Mouse (Mus musculus): Measurements from ENCODE around the gene Slc24a3.

The Slc24a3 gene

DNA sequence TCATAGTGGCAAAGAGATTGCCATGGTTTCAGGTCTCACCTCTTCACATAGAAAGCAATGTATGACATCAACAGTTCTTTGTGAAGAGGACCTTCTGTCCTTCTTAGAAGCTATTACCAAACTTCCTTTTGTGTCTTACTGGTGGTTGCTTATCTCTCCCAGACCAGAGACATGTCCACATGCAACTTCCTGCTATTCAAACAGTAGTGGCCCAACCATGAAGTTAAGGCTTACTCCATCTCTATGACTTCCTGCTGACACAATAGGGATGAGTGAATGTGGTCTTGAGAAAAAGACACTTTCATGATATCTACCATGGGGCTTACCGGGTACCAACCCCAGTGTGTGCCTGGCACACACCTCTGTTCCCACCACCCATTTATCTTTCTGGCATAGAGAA, 58.5 kb downstream of the Slc24a3 start:
- Histone ChIP-seq H3K36me3 (ENCODE audit: control insufficient read depth, insufficient read depth, low read length, poor library complexity, severe bottlenecking) (no peaks in the 10 kb centered on the region), H3K27me3 (ENCODE audit: control insufficient read depth, insufficient read depth, low read length, poor library complexity, severe bottlenecking) (no peaks in the 10 kb centered on the region)
- no peak for DNase-seq (ENCODE audit: low read depth, low spot score)

DNA sequence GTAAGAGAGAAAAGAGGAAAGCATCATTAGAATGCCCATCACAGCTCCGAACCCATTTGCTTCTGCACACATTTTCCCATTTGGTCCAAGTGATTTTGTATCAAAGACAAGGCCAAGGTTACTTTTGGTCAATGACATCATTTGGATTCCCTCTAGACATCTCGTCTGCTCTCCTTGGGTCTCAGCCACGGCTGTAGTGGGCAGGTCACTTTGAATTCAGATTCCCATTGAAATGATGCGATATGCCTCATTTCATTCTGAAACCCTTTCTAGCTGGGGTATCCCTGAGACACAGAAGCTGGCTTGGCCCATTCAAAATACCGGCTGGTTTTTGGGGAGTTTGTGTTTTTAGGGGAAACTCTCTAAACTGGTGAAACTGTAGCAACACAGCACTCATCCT, 59.8 kb downstream of the Slc24a3 start:
- Histone ChIP-seq H3K36me3 (ENCODE audit: control insufficient read depth, insufficient read depth, low read length, poor library complexity, severe bottlenecking) (no peaks in the 10 kb centered on the region), H3K27me3 (ENCODE audit: control insufficient read depth, insufficient read depth, low read length, poor library complexity, severe bottlenecking) (no peaks in the 10 kb centered on the region)
- no peak for DNase-seq (ENCODE audit: low read depth, low spot score)

GRCm38 (mm10) chr2:145232764-145233484, 65.4 kb downstream of the Slc24a3 start:
- H3K27me3 ChIP-seq (ENCODE audit: control insufficient read depth, insufficient read depth, low read length, poor library complexity, severe bottlenecking): no peaks in the 10 kb centered on the region
- no peak for DNase-seq (ENCODE audit: low read depth, low spot score)
- no peaks in the 10 kb centered on the region for H3K36me3 ChIP-seq (ENCODE audit: control insufficient read depth, insufficient read depth, low read length, poor library complexity, severe bottlenecking)

DNA sequence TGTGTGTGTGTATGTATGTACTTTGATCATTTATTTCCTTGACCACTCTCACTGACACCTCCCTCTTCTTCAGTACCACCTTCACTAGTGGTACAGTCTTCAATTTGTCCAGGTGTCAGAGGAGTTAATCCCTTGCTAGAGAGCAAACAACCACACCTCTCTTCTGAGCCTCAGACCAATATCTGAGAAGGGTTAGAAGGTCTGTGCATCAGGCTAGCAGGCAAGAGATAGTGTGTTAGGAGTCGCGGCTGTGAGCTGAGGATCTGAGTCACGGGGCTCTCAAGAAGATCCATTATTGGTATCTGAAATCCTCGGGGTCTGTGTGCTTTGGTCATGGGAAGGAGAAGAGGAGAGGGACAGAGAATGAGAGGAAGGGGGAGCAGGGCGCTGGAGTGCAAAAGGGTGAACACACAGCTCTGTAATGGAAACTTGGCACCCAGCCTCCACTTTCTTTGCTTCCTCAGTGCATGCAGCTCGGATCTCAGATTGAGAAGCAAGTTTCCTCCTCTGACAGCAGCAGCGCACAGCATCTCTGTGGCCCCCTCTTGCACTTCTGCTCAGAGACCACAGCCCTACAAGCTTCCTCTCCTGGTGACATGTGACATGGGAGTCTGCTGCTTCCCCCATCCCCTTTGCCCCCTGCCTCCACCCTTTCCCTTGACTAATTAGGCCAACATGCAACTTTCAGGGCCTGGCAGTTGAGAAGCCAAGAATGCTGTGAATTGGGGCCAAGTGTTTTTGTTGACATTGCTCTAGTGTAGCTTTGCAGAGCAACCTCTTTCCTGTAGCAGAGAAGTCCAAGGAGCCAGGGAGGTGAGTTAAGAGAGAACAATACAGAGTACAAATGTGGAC, 66.2 kb downstream of the Slc24a3 start:
- Histone ChIP-seq H3K36me3 (ENCODE audit: control insufficient read depth, insufficient read depth, low read length, poor library complexity, severe bottlenecking) (no peaks in the 10 kb centered on the region), H3K27me3 (ENCODE audit: control insufficient read depth, insufficient read depth, low read length, poor library complexity, severe bottlenecking) (no peaks in the 10 kb centered on the region)
- no peak for DNase-seq (ENCODE audit: low read depth, low spot score)

DNA sequence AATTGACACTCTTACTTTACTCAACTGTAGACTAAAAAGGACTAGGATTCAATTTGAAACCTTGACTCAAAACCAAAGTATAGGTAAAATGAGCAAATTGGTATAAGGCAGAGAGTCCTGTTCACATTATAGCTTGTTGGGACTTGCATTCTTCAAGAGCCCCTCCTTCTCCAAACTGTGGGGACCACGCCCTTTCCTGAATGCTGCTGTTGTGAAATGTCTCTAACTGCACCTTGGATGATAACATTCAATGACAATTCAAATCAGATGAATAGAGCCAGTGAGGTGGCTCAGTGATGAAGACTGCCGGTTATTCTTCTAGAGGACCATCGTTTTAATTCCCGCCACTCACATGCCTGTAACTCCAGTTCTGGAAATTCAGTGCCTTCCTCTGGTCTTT, 78.8 kb downstream of the Slc24a3 start:
- Histone ChIP-seq H3K27me3 (ENCODE audit: control insufficient read depth, insufficient read depth, low read length, poor library complexity, severe bottlenecking) (no peaks in the 10 kb centered on the region), H3K36me3 (ENCODE audit: control insufficient read depth, insufficient read depth, low read length, poor library complexity, severe bottlenecking) (no peaks in the 10 kb centered on the region)
- no peak for DNase-seq (ENCODE audit: low read depth, low spot score)

DNA sequence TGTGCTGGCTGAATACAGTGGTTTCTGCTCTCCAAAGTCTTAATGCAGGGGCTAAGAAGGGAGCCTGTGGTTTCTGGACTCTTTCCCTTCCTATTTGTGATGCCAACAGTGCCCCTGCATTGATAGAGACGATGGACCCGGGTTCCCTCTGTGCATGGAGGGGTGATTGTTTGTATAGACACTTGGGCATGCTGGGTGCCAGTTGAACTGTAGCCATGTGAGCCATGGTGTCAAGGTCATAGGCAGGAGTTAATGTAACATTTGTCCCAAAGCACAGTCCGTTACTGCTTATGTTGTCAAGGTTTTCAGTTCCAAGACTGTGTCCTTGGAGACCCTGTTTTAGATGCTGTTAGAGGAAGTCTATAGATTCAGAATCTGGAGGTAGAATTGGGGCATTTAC, 80.6 kb downstream of the Slc24a3 start:
- DNase-seq (ENCODE audit: low read depth, low spot score): no peak
- Histone ChIP-seq H3K27me3 (ENCODE audit: control insufficient read depth, insufficient read depth, low read length, poor library complexity, severe bottlenecking) (no peaks in the 10 kb centered on the region), H3K36me3 (ENCODE audit: control insufficient read depth, insufficient read depth, low read length, poor library complexity, severe bottlenecking) (no peaks in the 10 kb centered on the region)

DNA sequence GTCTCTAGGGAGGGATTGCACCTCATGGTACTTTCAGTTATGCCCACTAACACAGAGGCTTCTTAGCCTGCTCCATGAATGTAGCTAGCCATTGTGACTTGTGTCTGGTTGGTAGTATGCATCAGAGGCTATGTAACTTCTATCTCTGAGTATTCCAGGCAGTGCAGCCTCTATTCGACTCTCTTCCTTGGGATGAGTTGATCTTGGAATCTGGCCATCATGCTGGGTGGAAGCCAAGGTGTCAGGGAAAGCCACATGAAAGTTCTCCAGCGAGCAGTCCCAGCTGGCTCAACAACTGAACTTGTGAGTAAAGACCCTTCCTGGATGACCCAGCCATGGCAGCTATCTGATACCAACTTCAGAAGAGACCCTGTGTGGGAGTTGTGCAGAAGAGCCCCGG, 89.8 kb downstream of the Slc24a3 start:
- DNase-seq (ENCODE audit: low read depth, low spot score): no peak
- Histone ChIP-seq H3K27me3 (ENCODE audit: control insufficient read depth, insufficient read depth, low read length, poor library complexity, severe bottlenecking) (no peaks in the 10 kb centered on the region), H3K36me3 (ENCODE audit: control insufficient read depth, insufficient read depth, low read length, poor library complexity, severe bottlenecking) (no peaks in the 10 kb centered on the region)

DNA sequence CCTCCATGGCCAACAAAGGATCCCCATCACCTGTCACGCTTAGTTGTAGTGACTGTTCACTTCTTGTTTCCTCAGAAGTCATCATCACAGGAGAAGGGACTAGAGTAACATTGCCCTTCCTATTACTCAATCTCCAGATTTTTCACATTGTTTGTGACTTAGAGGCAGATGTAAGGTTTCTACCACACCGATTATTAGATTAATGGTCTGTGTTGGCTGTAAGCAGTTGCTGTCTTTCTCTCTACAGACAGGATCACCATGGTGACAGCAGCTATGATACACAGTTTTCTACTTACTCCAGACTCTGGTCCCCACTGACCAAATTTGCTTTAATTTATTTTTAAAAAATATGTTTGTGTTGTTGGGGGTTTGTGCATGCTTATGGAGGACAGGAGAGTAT, 90.3 kb downstream of the Slc24a3 start:
- no peak for DNase-seq (ENCODE audit: low read depth, low spot score)
- Histone ChIP-seq H3K27me3 (ENCODE audit: control insufficient read depth, insufficient read depth, low read length, poor library complexity, severe bottlenecking) (no peaks in the 10 kb centered on the region), H3K36me3 (ENCODE audit: control insufficient read depth, insufficient read depth, low read length, poor library complexity, severe bottlenecking) (no peaks in the 10 kb centered on the region)

DNA sequence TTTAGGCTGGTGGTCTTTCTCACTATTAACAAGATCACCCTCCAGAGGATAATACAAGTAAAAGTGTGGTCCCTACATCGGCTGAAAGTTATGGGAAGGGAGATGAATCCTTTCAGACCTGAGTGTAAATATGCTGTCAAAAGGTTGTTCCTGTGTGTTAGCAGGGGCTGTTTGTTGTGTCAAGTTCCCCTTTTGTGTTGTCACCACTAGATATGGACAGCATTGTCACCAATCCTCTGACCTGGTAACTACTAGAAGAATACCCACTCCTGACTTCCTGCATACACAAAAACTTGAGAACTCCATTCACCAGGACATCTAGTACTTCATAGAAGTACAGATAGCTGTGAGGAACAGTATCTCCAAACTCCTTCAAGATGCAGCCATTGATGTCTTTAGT, 93.0 kb downstream of the Slc24a3 start:
- no peak for DNase-seq (ENCODE audit: low read depth, low spot score)
- no peaks in the 10 kb centered on the region for H3K36me3 ChIP-seq (ENCODE audit: control insufficient read depth, insufficient read depth, low read length, poor library complexity, severe bottlenecking)
- H3K27me3 ChIP-seq (ENCODE audit: control insufficient read depth, insufficient read depth, low read length, poor library complexity, severe bottlenecking): no peaks in the 10 kb centered on the region

DNA sequence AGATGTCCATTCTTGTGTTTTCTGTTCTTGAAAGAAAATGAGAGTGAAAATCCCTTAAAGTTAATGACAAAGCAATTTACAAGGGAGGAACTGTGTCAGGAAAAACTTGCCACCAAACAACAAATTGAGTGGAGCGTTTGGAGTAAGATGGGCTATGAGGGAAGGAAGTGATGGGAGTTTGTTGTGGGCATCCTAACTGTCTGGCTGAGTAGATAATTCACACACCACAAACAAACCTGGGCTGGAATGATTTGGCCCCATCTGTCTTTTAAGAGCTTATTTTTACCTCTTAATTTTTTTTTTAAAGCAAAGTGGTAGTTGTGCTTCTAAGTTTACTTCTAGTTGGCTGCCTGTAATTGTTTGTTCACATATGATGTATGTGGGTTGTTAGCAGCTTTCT, 94.6 kb downstream of the Slc24a3 start:
- no peak for DNase-seq (ENCODE audit: low read depth, low spot score)
- H3K27me3 ChIP-seq (ENCODE audit: control insufficient read depth, insufficient read depth, low read length, poor library complexity, severe bottlenecking): no peaks in the 10 kb centered on the region
- H3K36me3 ChIP-seq (ENCODE audit: control insufficient read depth, insufficient read depth, low read length, poor library complexity, severe bottlenecking): no peaks in the 10 kb centered on the region

DNA sequence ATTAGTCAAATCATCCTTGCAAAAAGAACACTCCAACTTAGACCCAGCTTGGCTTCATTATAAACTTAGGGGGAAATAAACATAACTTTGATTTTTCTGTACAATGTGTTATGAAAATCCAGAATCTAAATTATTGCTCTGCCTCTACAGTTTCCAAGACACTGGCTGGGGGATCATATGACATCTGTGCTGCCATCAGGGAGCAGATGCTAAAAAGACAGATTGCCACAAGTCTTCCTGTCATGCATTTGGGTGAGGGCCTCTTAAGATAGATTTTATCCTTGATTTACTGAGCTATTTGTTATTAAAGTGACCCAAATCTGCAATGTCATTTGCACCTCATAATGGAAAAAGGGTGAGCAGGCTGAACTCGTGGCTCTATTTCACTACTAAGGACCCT, 99.2 kb downstream of the Slc24a3 start:
- Histone ChIP-seq H3K27me3 (ENCODE audit: control insufficient read depth, insufficient read depth, low read length, poor library complexity, severe bottlenecking) (no peaks in the 10 kb centered on the region), H3K36me3 (ENCODE audit: control insufficient read depth, insufficient read depth, low read length, poor library complexity, severe bottlenecking) (no peaks in the 10 kb centered on the region)
- DNase-seq (ENCODE audit: low read depth, low spot score): no peak

DNA sequence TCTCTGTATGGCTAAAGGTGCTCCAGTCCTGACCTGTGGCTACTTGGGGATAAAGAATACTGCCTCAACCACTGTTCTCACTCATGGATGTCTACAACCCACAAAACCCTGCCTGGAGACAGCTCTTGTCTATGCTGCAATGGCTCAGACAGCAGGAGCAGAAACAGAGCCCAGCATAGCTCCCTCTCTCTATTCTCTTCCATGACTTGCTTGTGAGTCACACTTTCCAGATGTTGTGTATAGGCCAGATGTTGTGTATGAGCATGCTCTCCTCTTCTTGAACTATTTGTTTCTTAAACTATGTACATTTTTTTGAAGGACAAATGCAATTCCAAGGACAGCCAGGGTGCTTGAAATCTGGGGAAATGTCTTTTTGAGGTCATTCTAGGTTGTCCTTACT, 101.4 kb downstream of the Slc24a3 start:
- no peaks in the 10 kb centered on the region for H3K27me3 ChIP-seq (ENCODE audit: control insufficient read depth, insufficient read depth, low read length, poor library complexity, severe bottlenecking)
- no peaks in the 10 kb centered on the region for H3K36me3 ChIP-seq (ENCODE audit: control insufficient read depth, insufficient read depth, low read length, poor library complexity, severe bottlenecking)
- DNase-seq (ENCODE audit: low read depth, low spot score): no peak

DNA sequence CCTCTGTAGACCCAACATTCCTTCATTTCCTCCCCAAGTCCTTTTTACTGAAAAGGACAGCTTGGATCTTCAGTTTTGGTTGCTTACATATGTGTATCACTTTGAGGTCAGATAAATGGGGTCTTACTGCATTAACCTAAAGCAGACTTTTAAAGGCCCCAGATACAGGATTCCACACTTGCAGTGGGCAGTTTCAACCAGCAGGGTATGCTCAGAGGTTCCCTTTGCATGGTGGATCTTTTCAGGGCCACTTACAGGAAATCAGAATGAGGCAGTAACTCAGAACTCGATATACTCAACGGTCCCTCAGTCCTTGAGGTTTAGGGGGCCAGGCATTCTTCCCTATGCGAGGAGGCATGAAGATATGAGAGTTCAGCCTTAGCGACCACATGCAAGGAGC, 101.9 kb downstream of the Slc24a3 start:
- DNase-seq (ENCODE audit: low read depth, low spot score): no peak
- Histone ChIP-seq H3K36me3 (ENCODE audit: control insufficient read depth, insufficient read depth, low read length, poor library complexity, severe bottlenecking) (no peaks in the 10 kb centered on the region), H3K27me3 (ENCODE audit: control insufficient read depth, insufficient read depth, low read length, poor library complexity, severe bottlenecking) (no peaks in the 10 kb centered on the region)

- Histone ChIP-seq H3K27me3 (ENCODE audit: control insufficient read depth, insufficient read depth, low read length, poor library complexity, severe bottlenecking) (no peaks in the 10 kb centered on the region), H3K36me3 (ENCODE audit: control insufficient read depth, insufficient read depth, low read length, poor library complexity, severe bottlenecking) (no peaks in the 10 kb centered on the region)
- DNase-seq (ENCODE audit: low read depth, low spot score): no peak
Measured at GRCm38 (mm10) chr2:145274016-145274677, 106.6 kb downstream of the Slc24a3 start.

DNA sequence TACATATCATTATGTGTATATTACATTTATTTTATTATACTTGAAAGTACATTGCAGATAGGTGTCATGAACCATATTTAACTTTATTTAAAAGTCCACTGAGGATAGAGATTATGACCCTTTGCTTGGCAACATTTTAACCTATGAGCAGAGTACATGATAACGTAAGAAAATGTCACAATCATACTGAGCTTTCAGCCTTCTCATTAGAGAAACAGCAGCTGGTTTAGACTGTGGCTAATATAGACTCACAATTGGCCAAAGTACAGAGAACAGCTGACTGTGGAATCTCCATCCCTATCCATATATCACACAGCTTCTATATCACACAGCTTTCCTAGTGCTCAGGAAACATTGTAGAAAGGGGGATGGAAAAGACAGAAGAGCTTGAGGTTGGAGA, 111.8 kb downstream of the Slc24a3 start:
- DNase-seq (ENCODE audit: low read depth, low spot score): no peak
- no peaks in the 10 kb centered on the region for H3K27me3 ChIP-seq (ENCODE audit: control insufficient read depth, insufficient read depth, low read length, poor library complexity, severe bottlenecking)
- H3K36me3 ChIP-seq (ENCODE audit: control insufficient read depth, insufficient read depth, low read length, poor library complexity, severe bottlenecking): no peaks in the 10 kb centered on the region

Measured in splenic B cell, adult 2 months (primary cell).